Mouse (Mus musculus): ENCODE measurements around the gene Nt5m.

Nt5m gene

GRCm38 (mm10) chr11:59839459-59840126, 346 bp downstream of the Nt5m start, which contains the start of gene Cops3:
TSS of gene Cops3 (minus strand) at chr11:59839838.
- DNase-seq = peak; percentile 96 to 97

DNA sequence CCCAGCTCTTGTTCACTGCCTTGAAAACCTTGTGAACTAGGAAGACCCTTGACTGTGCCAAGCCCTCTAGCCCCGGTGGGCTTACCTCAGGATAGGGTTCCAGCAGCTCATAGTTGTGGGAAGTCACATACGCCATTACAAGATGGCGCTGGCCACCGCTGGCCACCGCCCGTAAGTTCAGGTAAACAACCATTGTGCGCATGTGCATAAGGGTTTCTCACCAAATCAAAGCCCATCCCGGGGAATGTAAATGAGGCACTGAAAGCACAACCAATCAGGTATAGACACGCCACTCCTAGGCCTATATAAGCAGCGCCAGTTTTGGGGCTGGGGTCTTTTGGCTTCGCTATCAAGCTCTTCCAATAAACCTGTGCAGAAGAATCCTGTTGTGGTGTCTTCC, 7.1 kb downstream of the Nt5m start:
- DNase-seq = no peak

GRCm38 (mm10) chr11:59847131-59847530, 7.9 kb downstream of the Nt5m start:
- peak; percentile 26 to 41 for DNase-seq

DNA sequence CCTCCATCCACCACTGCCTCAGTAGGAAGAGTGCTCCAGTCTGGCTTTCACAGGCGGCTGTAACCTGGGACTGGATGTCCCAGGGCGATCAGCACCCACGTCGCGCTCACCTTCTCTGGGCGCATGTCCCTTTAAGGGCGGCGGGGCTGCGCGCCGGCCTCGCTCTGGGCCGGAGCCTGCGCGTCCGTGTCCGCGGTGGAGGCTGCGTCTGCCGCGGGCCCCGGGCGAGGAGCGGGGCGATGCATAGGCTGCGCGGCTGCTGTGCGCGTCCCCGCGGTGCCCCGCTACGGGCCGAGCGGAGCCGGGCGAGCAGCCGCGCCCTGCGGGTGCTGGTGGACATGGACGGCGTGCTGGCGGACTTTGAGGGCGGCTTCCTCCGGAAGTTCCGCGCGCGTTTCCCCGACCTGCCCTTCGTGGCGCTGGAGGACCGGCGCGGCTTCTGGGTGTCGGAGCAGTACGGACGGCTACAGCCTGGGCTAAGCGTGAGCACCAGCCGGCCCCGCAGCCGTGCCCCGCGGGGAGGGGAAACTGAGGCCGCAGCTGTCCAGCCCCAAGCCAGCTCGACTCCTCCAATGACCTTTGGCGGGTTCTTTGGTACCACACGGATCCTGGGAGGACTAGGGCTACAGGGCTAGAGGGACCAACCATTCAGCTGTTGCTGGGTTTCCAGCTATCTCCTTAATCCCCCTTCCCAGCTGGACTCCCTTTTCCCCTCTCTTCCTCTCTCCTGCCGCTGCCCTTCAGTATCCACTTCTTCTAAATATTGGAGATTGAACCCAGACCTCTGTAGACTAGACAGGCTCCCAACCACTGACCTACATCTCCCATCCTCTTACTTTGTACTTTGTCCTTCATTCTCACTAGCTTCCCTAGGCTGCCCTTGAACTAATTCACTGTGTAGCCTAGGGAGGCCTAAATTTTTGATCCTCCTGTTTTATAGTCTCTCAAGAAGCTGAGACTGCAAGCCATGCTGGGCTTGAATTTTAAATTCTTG, 8.9 kb downstream of the Nt5m start:
- peak; percentile 63 to 74 for DNase-seq

GRCm38 (mm10) chr11:59852865-59853264, 13.6 kb downstream of the Nt5m start:
- DNase-seq = no peak

DNA sequence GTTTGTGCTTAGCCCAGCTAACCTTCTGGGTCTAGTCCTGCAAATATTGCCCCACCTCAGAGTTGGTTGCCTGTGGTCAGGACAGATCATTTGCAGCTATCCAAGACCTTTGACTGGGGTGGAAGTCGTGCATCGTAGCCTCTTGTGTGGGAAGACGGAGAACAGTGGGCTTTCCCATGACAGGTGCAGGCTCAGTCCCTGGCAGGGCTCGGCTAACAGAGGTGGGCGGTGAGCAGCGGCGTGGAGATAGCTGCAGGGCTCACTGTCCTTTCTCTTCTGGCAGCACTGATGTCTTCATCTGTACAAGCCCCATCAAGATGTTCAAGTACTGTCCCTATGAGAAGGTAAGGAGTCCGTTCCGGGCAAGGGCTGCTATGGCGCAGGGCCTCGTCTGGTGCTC, 21.2 kb downstream of the Nt5m start:
- DNase-seq = no peak

GRCm38 (mm10) chr11:59864316-59864715, 25.1 kb downstream of the Nt5m start:
- no peak for DNase-seq

DNA sequence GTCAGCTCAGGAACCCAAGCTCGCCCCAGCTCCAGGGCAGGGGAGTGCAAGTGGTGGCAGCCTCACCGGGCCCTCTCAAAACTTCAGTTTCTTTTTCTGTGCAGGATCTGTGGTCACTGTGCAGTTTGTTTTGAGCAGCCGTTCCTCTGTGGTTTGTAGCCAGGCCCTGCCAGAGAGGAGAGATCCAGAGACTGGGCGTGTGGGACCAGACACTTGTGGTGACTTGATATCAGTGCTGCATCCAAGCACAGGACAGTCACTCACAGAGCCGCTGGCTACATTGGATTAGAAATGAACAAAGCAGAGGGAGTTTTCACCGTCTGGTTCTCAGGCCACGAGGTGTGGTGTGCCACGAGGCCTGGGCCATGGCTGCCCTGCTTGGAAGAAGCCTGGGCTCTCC, 32.9 kb downstream of the Nt5m start:
- DNase-seq = no peak

DNA sequence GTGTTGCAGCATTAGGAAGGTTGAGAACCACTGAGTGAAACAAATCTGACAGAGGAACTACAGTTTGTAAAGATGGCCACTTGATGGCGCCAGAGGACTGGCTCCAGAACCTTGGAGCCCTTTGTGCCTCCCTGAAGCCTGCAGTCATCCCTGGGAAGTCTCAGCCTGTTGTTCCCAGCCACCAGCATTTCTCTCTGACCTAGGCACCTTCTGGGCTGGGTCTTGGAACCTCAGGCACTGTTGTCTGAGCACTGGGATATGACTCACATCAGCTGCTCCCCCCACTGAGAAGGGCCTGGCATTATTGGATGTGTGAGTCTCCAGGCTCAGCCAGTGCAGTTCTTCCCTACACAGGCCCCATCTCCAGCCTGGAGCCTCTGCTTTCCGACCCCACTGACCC, 40.8 kb downstream of the Nt5m start:
- peak; percentile 60 to 72 for DNase-seq

DNA sequence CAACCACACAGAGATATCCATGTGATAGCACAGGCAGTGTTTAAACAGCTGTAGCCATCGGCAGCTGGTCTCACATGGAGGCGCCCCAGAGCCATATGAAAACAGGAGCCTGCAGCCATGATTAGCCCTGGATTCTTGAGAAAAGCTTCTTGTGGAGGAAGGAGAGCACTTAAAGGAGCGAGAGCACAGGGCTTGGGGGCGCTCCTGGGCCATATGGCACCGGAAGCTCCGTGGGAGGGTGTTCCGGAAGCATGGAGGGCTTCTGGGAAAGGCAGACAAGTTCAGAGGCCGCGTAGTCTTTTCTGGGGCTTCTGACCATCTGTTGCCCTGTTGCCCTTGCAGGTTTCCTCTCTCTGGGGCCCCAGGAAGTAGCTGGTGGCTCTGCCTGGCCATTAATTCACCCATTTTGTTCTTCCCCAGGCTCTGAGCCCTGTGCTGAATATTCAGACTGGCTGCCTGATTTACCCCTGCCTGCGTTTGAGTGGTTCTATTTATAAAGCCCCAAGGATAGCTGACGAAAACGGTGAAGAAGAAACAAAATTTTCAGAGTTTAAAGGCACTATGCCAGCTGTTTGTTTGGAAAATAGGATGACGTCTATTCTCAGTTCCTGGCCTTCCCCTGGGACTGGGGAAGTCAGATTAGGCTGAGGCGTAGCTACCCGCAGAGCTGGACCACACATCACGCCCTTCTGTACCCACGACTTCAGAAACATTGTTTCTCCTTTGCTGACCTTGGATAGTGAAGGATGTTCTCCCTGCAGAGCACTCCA, 46.2 kb downstream of the Nt5m start:
- DNase-seq = peak in 1 of 2 experiments; percentile 30

DNA sequence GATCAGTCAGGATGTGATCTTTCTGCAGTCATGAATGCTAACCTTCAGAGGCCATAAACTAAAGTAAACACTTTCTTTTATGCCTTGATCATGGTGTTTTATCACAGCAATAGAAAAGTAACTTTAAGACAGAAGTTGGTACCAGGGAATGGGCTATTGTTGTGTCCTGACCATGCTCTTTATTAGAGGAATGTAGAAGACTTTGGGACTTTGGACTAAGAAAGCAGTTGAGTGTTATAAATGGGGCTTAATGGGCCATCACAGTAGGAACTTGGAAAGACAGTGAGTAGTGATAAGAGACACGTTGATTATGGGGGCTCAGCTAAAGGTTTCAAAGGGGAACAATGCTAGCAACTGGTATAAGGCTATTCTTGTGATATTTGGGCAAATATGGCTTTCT, 47.7 kb downstream of the Nt5m start:
- DNase-seq = no peak

GRCm38 (mm10) chr11:59888151-59888550, 48.9 kb downstream of the Nt5m start:
- no peak for DNase-seq

DNA sequence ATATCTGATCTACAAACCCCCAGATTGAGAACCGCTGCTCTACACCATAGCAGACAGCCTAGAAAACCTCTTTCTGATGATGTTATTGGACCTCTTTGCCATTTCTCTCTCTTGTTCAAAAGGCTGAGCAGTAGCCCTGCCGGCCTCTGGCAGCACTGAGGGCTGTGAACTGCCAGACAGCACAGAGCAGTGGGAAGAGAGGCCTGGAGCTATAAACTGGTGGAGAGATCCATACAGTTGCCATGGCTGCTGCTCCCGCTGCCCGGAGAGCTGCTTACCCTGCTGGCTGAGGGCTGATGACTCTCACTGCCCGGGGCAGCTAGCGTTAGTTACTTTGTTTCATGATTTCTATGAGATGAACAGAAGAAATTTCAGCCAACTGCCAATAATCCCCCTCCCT, 52.6 kb downstream of the Nt5m start:
- DNase-seq = no peak

GRCm38 (mm10) chr11:59893153-59893788, 54.0 kb downstream of the Nt5m start:
- no peak for DNase-seq

- DNase-seq = no peak
These were observed 55.7 kb downstream of the Nt5m start for GRCm38 (mm10) chr11:59894916-59895315.

DNA sequence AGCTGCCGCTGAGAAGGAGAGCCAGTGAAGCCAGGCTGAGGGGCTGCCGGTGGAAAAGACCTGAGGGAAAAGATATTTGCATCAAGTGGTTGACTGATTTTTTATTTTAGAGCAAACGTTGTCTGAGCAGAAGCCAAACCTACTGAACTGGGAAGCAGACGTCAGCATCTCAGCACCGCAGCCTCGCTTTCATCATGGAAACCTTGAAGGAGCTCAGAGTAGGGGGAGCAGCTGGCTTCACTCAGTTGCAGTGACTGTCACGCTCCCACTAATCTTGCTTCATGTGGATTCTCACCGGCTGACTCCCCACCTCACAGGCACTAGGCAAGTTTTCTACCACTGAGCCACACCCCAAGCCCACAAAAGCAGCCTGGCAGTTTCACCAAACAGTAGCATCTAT, 56.1 kb downstream of the Nt5m start:
- no peak for DNase-seq

- DNase-seq = no peak
These were observed 58.8 kb downstream of the Nt5m start for GRCm38 (mm10) chr11:59897981-59898599.

GRCm38 (mm10) chr11:59899711-59900685, 60.8 kb downstream of the Nt5m start:
- DNase-seq = peak; percentile 52 to 60

DNA sequence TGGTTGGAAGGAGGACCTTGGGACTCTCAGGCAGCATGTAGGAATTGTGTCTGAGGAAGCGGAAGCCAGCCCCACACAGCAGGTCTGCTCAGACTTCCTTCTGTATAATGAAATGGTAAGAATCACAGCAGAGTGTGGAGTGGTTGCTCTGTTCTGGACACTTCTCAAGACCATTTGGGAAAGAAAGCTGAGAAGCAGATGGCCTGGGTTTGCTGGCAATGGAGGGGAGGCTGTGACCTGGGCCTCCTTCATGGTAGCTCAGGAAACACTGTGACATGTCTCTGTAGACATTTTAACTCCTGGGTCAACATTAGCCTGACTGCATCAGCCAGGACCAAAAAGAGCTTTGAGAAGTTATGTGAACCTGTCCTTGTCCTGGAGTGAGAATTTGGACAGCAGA, 61.7 kb downstream of the Nt5m start:
- no peak for DNase-seq

DNA sequence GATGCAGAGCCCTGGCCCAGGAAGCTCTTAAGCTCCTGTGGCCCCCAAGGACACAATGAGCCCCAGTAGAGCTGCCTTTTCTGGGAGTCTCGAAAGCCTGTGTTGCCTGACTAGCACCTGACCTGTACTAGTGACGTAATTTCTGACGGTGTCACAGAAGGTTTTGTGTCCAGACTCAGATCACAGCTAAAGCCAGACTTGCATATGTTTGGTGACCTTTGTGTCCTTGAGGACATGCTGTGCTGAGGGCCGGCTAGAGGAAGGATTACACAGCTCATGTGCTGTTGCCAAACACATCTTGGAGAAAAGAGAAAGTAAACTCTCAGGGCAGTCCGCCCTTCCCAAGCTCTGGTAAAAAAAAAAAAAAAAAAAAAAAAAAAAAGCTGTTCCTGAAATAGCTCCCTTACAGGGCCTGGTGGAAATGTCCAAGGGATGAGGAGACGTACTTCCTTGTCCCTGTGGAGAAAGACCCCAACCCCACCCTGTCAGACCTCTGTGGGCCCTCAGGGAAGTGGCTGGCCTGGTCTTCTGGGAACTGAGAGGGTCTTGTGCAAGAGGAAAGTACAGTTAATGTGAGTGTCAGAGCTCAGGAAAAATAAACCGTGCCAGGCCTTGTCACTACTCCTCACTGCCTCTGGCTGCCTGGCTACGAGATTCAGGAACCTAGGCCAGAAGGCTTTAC, 62.9 kb downstream of the Nt5m start:
- peak; percentile 32 to 61 for DNase-seq

Measured in kidney, adult 8-10 months (tissue).